Mouse (Mus musculus): Measurements from ENCODE around the gene B3gntl1.

DNA sequence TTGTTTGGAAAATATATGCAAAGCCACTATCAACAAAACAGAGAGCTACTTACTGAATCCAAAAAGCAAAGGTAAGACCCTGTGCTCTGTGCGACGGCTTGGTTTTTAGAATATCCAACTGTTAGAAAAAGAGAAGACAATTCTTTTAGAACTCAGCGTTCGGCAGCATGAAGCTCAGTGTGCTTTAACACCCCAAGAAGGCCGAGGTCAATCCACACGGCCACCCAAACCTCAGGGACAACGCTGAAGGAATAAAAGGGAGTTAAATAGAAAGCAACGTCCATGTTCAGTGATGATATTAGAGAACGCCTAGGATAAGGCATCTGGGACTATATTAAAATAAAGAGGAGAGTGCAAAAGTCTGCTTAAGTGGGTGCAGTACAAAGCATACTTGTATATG, 21.4 kb downstream of the B3gntl1 start:
- TF ChIP-seq CTCF (IDR thresholded peaks at IDR 0.05; ENCODE audit: low read depth) (no peak), EP300 (IDR thresholded peaks at IDR 0.05; ENCODE audit: low read depth) (no peak)

Data from liver, postnatal 0 days (tissue).